In the genomic region with DNA sequence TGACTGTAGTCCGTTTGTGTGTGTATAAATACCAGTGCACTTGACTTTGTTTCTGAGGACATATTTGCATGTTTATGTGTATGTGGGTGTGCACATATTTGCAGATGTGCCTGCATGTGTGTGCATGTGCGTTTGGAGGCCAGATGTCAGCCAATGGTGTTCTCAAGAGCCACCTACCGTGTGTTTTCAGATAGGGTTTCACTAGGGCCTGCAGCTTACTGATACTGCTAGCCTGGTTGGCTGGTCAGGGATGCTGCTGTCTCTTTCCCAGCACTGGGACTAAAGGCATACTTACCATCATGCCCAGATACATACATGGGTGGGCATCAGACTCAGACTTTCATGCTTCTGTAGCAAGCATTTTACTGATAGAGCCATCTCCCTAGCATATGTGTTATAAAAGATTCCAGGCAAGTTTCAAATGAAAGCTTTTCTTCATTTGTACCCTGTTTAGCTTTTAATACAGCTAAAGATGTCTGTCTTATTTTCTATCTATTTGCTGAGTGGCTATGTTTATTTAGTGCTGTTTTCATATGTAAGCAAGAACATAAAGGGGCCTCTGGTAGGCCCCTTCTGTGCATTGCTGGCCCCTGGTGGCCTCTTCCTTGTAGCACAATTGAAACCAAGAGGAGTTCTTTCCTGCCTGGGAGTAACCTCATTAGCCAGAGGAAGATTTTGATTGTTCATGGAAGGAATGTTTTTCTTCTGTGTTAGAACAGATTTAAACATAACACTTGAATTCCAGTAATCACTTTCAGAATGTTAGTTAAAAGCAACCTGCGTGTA, we compare ENCODE assay signal across 10 mouse cellular contexts. TPM values are rescaled to one million over a fixed set of nuclear protein-coding genes. Genes with fewer than 3 reads are reported as not detected.
DNase-seq lines count a peak whose midpoint lies in the region; ATAC-seq and TF ChIP-seq lines count a peak whose summit lies in the region.
"Had no signal": no experiment of that assay in that cellular context is flagged by ENCODE, and none has a peak within 500 bp of the region (broad histone marks: within the 10 kb centered on the region; RNA-seq: fewer than 3 reads in every experiment).

No protein-coding gene starts in this region.

- TF ChIP-seq POLR2A in thymus, adult 2 months (IDR thresholded peaks at IDR 0.05; ENCODE audit: control insufficient read depth, extremely low read depth, insufficient read depth, low read length, poor library complexity): no peak

- no peaks in the 10 kb centered on the region for H3K27me3 ChIP-seq in embryonic facial prominence, embryonic 11.5 days (ENCODE audit: control insufficient read depth, insufficient read depth, low read length)
- H3K27me3 ChIP-seq in embryonic facial prominence, embryonic 10.5 days (replicated peaks; ENCODE audit: low read depth, poor library complexity, severe bottlenecking): no peaks in the 10 kb centered on the region
- no peaks in the 10 kb centered on the region for H3K27me3 ChIP-seq in lung, postnatal 0 days (replicated peaks; ENCODE audit: insufficient read depth, low read length)
- H3K27me3 ChIP-seq in thymus, adult 2 months (ENCODE audit: control insufficient read depth, insufficient read depth, low read length): no peaks in the 10 kb centered on the region
- H3K27me3 ChIP-seq: embryonic facial prominence, embryonic 15.5 days had no signal

- ATAC-seq in embryonic facial prominence, embryonic 11.5 days (replicated peaks; ENCODE audit: insufficient number of reproducible peaks, low FRiP score, low TSS enrichment, low read depth): no peak
- no peak for ATAC-seq in lung, postnatal 0 days

- peak; percentile 17 for DNase-seq in embryonic facial prominence, embryonic 11.5 days (ENCODE audit: low spot score)
- no peak for DNase-seq in embryonic facial prominence, embryonic 10.5 days (ENCODE audit: low spot score)
- DNase-seq in lung, postnatal 0 days (ENCODE audit: low spot score): peak; percentile 47
- no peak for DNase-seq in lung, postnatal 25 days (ENCODE audit: low spot score)
- DNase-seq in liver (peak; percentile 63), adipocyte (ENCODE audit: low spot score) (no peak)
- DNase-seq in thymus, adult 2 months: peak; percentile 56
- no peak for DNase-seq in urinary bladder, postnatal 14 days (ENCODE audit: low spot score)
- DNase-seq: adrenal gland, adult 2 months had no signal

- peak; percentile 62 for TF ChIP-seq CTCF in lung, postnatal 0 days (IDR thresholded peaks at IDR 0.05)
- no peak for TF ChIP-seq CTCF in thymus, adult 2 months (IDR thresholded peaks at IDR 0.05; ENCODE audit: borderline replicate concordance, control insufficient read depth, extremely low read depth, insufficient read depth, low read length, poor library complexity)

- no peaks in the 10 kb centered on the region for H3K4me1 ChIP-seq in embryonic facial prominence, embryonic 11.5 days (ENCODE audit: control insufficient read depth, insufficient read depth, low read length)
- H3K4me1 ChIP-seq in embryonic facial prominence, embryonic 10.5 days: no peaks in the 10 kb centered on the region
- no peaks in the 10 kb centered on the region for H3K4me1 ChIP-seq in lung, postnatal 0 days (ENCODE audit: insufficient read depth, low read depth, low read length)
- no peaks in the 10 kb centered on the region; the same call in 1 of the 2 replicates for H3K4me1 ChIP-seq in thymus, adult 2 months (replicated peaks; ENCODE audit: control insufficient read depth, insufficient read depth, low read length)
- H3K4me1 ChIP-seq: embryonic facial prominence, embryonic 15.5 days had no signal

- H3K4me2 ChIP-seq in embryonic facial prominence, embryonic 11.5 days (ENCODE audit: low read depth, low read length): no peak overlapping the region
- no peak overlapping the region for H3K4me2 ChIP-seq in lung, postnatal 0 days (replicated peaks; ENCODE audit: low read depth, low read length)
- H3K4me2 ChIP-seq: embryonic facial prominence, embryonic 15.5 days had no signal

- 79% methylated on average over 4 of the region's 4 CpGs for WGBS in embryonic facial prominence, embryonic 11.5 days
- 85% methylated on average over 4 of the region's 4 CpGs for WGBS in embryonic facial prominence, embryonic 10.5 days
- 75% methylated on average over 4 of the region's 4 CpGs for WGBS in lung, postnatal 0 days
- 96% methylated on average over 4 of the region's 4 CpGs for WGBS in thymus, adult 2 months

- no peaks in the 10 kb centered on the region for H3K9me3 ChIP-seq in embryonic facial prominence, embryonic 11.5 days (replicated peaks; ENCODE audit: control insufficient read depth, low read length)
- no peaks in the 10 kb centered on the region for H3K9me3 ChIP-seq in embryonic facial prominence, embryonic 10.5 days
- H3K9me3 ChIP-seq in lung, postnatal 0 days (ENCODE audit: low read length): no peaks in the 10 kb centered on the region
- H3K9me3 ChIP-seq: embryonic facial prominence, embryonic 15.5 days had no signal

- no peak overlapping the region for H3K27ac ChIP-seq in embryonic facial prominence, embryonic 11.5 days (replicated peaks; ENCODE audit: low read depth, low read length)
- H3K27ac ChIP-seq in embryonic facial prominence, embryonic 10.5 days (replicated peaks): no peak overlapping the region
- H3K27ac ChIP-seq in lung, postnatal 0 days (ENCODE audit: low read length): no peak overlapping the region
- H3K27ac ChIP-seq in thymus, adult 2 months (ENCODE audit: control insufficient read depth, insufficient read depth, low read length): no peak overlapping the region
- H3K27ac ChIP-seq: embryonic facial prominence, embryonic 15.5 days had no signal

- no peak for TF ChIP-seq EP300 in lung, postnatal 0 days (IDR thresholded peaks at IDR 0.05)

- no peak overlapping the region for H3K4me3 ChIP-seq in embryonic facial prominence, embryonic 11.5 days (ENCODE audit: low read depth, low read length)
- no peak overlapping the region for H3K4me3 ChIP-seq in embryonic facial prominence, embryonic 10.5 days
- no peak overlapping the region for H3K4me3 ChIP-seq in lung, postnatal 0 days (ENCODE audit: low read depth, low read length)
- no peak overlapping the region for H3K4me3 ChIP-seq in thymus, adult 2 months (ENCODE audit: control insufficient read depth, insufficient read depth, low read length)
- H3K4me3 ChIP-seq: embryonic facial prominence, embryonic 15.5 days had no signal

- no peaks in the 10 kb centered on the region for H3K36me3 ChIP-seq in embryonic facial prominence, embryonic 11.5 days (replicated peaks; ENCODE audit: control insufficient read depth, insufficient read depth, low read depth, low read length)
- H3K36me3 ChIP-seq in embryonic facial prominence, embryonic 10.5 days (replicated peaks): peaks cover 47% of the 10 kb centered on the region
- peaks cover 5% of the 10 kb centered on the region for H3K36me3 ChIP-seq in lung, postnatal 0 days (ENCODE audit: insufficient read depth, low read length)
- peaks cover 56% of the 10 kb centered on the region for H3K36me3 ChIP-seq in thymus, adult 2 months (ENCODE audit: control insufficient read depth, insufficient read depth, low read length)

- no peak overlapping the region for H3K9ac ChIP-seq in embryonic facial prominence, embryonic 11.5 days (replicated peaks; ENCODE audit: low read length)
- H3K9ac ChIP-seq in lung, postnatal 0 days (replicated peaks; ENCODE audit: low read depth): no peak overlapping the region
- H3K9ac ChIP-seq: embryonic facial prominence, embryonic 15.5 days had no signal

RNA-seq across cellular contexts. Expression of gene Cybrd1, which starts 26.9 kb away (rescaled TPM):
- polyA plus RNA-seq in embryonic facial prominence, embryonic 11.5 days (2014; fragmentation: Nextera tagmentation; extraction: Ambion mirVana): 0.42 and 0.71 TPM in 2 replicates
- 0.52 and 0.83 TPM in 2 replicates for polyA plus RNA-seq in embryonic facial prominence, embryonic 10.5 days (2016; fragmentation: Nextera tagmentation; extraction: Ambion mirVana)
- polyA plus RNA-seq in lung, postnatal 0 days (2015; fragmentation: Nextera tagmentation; extraction: Ambion mirVana): 4.1 and 4.5 TPM in 2 replicates
- 2.3 and 3.1 TPM in 2 replicates for polyA plus RNA-seq in thymus, adult 2 months (2012; rRNA removed)

RNA-seq across cellular contexts. Expression of gene Mettl8, which starts 35.5 kb away (rescaled TPM):
- polyA plus RNA-seq in embryonic facial prominence, embryonic 11.5 days (2014; fragmentation: Nextera tagmentation; extraction: Ambion mirVana): 21.1 and 21.9 TPM in 2 replicates
- polyA plus RNA-seq in embryonic facial prominence, embryonic 10.5 days (2016; fragmentation: Nextera tagmentation; extraction: Ambion mirVana): 20.4 and 24.9 TPM in 2 replicates
- 8.6 and 8.7 TPM in 2 replicates for polyA plus RNA-seq in lung, postnatal 0 days (2015; fragmentation: Nextera tagmentation; extraction: Ambion mirVana)
- 17.2 and 18.9 TPM in 2 replicates for polyA plus RNA-seq in thymus, adult 2 months (2012; rRNA removed)

RNA-seq across cellular contexts. Expression of gene Dcaf17, which starts 35.7 kb away (rescaled TPM):
- polyA plus RNA-seq in embryonic facial prominence, embryonic 11.5 days (2014; fragmentation: Nextera tagmentation; extraction: Ambion mirVana): 29.0 and 31.1 TPM in 2 replicates
- 36.3 and 42.4 TPM in 2 replicates for polyA plus RNA-seq in embryonic facial prominence, embryonic 10.5 days (2016; fragmentation: Nextera tagmentation; extraction: Ambion mirVana)
- 25.1 and 26.6 TPM in 2 replicates for polyA plus RNA-seq in lung, postnatal 0 days (2015; fragmentation: Nextera tagmentation; extraction: Ambion mirVana)
- polyA plus RNA-seq in thymus, adult 2 months (2012; rRNA removed): 10.2 and 12.0 TPM in 2 replicates

Comparison
In these comparisons a context has a peak if more than half of its experiments do, and no peak if none do; other contexts are left out.
1. DNase-seq: peak in embryonic facial prominence, embryonic 11.5 days (single experiment), lung, postnatal 0 days (single experiment), liver (single experiment) and thymus, adult 2 months (single experiment); none in embryonic facial prominence, embryonic 10.5 days (single experiment), lung, postnatal 25 days (single experiment), adipocyte (single experiment) and urinary bladder, postnatal 14 days (single experiment).